Mouse (Mus musculus) adrenal gland, postnatal 14 days (tissue): ENCODE results near the gene Grk4. TPM values are rescaled to one million over a fixed set of nuclear protein-coding genes. Genes with fewer than 3 reads are reported as not detected.

Experiments
- DNase-seq: peaks from one replicate; pipeline ENCODE4 v3.0.0; 2021; ENCODE audit warnings: mixed read lengths
- long read RNA-seq, 2 experiments: library from polyadenylated mRNA; stranded (forward); transcript quantifications; one replicate each; pipeline ENCODE4 v2.0.0; 2021
- total RNA-seq: library from RNA; stranded (reverse); gene quantifications from 2 replicates; pipeline ENCODE4 v1.2.3, GENCODE M21; 2021

Grk4 gene
- total RNA-seq: 2.1 and 2.7 TPM in 2 replicates
- long read RNA-seq, experiment 1, partial matches to known transcripts: 0 of 2 reads
- long read RNA-seq, experiment 1, other reads (novel, unspliced or antisense): 0 of 2 reads
- long read RNA-seq, experiment 2, partial matches to known transcripts: 0 of 3 reads
- long read RNA-seq, experiment 2, other reads (novel, unspliced or antisense): 1 of 3 reads

DNA sequence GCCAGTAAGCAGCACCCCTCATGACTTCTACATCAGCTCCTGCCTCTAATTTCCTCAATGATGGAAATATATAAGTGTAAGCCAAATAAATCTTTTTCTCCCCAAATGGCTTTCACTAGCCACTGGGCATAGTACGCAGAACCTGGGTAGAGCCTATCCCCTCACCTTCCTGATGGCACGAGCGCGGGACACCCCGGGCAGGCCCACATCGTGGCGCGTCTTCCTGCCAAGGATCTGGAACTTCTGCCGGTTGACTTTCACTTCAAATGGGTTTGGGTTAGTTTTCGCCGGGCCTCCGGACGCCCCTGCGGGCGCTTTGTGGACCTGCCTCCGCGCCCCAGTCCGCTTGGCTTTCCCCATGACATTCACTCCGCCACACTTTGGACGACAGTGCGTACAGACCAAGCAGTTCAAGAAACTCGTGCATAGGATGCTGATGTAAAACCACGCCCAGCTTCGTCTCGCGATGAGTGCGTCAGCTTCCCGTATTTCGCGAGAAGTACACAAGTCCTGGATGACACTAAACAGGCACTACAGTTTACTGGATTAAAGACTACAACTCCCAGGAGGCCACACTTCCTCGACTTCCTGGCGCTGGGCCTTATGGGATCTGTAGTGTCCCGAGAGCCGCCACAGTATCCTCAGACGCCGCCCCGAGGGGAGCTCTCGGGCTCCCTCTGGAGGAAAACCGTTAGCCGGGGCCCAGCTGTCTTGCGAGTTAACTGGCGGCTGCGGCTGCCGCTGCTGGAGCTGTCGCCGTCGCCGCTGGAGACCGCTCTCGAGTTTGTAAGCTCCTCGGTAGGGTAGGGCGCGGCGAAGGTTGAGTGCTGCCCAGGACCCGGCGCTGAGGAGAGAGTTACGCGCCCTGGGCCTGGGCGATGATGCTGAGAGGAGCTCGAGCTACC, at the start of gene Grk4, which contains the start of gene Nop14:
Gene Grk4, plus strand, starts transcription at position 694 of the 905 bp plus-strand sequence.
Gene Nop14, minus strand, starts transcription at position 463 of the 905 bp plus-strand sequence.
- peak; percentile 99 for DNase-seq

DNA sequence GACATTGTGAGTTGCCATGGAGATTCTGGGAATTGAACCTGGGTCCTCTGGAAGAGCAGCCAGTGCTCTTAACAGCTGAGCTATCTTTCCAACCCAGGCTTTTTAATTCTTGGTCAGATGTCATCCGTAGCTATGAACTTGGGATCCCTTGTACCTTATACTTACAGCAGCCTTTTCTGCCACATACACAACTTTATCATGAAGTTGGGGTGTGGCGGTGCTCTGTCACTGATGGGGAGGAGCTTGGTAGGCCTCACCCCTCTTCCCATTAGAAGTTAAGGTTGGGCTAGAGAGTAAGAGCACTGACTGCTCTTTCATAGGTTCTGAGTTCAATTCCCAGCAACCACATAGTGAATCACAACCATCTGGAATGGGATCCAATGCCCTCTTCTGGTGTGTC, 27.2 kb upstream of the Grk4 start:
- no peak for DNase-seq

DNA sequence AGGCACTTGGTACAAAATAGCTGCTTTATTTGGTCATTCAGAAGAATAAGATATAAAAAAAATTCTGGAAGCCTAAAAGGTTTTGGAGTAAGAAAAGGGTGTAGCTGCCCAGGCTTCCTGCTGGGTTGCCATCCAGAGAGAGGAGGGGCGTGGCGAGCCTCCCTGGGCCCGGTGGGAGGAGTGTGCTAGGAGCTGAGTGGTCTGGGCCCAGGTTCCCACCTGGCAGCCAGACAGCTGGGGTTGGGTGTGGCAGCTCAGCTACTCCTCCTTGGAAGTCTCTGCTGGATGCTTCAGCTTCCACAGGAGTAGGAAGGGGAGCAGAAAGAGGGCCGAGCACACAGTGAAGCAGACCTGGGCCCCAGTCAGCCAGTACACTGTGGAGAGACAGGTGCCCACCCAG, 26.5 kb upstream of the Grk4 start:
- DNase-seq: no peak

DNA sequence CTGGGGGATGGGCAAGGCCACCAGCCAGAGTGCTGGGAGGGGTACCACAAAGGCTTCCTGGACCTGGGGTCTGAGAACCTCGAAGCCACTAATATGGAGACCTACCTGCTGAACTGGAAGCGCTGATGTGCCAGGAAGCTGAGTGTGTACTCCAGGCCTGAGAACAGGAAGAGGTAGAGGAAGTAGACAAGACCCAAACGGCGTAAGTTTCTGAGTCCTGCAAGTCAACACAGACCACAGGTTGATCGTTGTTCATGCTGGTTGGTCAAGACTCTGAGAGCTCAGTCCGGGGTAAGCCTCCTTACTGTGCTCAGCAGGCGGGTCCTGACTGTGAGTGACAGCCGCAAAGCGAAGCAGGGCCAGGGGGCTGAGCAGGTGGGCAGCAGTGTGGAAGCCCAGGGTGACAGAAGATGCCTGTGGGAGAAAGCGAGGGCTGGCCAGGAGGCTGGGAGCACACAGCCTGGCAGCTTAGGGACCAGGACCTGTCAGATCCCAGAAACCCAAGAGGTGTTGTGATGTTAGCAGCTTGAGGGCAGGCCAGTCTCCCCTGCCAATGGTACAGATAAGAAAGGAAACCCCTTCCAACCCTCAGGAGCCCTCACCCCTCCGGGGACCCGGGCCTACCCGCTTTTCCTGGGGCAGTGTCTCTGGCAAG, 25.3 kb upstream of the Grk4 start:
- no peak for DNase-seq

DNA sequence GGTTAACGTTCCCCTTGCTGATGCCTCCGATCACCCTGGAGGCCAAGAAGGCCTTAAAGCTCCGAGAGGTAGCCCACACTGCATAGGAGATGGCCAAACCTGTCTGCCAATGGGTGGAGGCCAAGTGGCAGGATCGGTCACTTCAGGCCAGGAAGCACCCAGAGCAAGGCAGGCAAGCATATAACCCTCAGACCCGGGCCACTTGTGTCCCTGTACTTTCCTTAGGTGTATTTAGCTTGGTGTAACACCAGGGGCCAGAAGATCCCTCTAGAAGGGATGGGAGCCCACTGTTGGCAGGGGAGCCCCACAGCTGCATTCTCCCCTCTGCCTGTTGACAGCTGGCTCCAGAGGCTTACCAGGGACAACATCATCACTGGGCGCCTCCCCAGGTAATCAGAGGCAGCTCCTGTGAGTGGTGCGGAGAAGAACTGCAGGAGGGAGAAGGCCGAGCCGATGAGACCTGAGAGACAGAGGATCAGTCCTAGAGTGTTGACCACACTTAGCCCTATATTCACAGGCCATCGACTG, 24.4 kb upstream of the Grk4 start:
- no peak for DNase-seq

DNA sequence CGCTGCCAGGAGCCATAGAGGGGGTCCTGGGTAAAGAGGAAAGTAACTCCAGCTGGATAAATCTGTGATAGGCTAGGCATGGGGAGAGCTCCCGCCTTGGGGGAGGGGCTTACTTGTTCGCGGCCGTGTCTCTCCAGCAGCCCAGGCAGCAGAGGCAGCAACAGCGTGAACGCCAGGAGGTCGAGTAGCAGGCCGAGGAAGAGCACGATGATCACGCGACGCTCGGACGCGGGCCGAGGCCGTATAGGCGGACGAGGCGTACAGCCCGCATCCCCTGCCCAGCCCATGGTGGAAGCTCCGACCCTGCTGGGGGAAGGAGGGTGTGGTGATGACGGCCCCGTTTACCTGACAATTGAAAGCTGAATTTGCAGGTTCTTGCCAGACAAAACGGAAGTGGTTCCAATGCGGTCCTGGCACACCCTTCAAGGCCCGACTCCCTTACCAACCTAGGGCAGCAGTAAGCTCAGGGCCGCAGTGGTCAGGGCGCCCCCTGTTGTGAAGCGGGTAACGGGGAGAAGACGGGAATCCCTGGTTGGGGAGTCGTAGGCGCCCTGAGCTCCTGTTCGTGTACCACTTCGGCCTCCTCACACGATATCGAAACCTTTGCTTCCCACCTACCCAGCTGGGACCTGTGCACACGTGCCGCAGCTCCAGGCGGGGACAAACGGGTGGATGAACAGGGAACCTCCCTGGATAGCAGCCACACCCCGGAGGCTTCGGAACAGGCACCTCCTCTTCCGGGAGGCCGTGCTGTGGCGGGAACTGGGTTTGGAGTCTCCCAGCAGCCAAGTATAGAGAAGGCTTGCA, 23.5 kb upstream of the Grk4 start, which contains the start of gene Mfsd10:
Gene Mfsd10, minus strand, starts transcription at position 732 of the 807 bp plus-strand sequence.
- peak; percentile 93 for DNase-seq

DNA sequence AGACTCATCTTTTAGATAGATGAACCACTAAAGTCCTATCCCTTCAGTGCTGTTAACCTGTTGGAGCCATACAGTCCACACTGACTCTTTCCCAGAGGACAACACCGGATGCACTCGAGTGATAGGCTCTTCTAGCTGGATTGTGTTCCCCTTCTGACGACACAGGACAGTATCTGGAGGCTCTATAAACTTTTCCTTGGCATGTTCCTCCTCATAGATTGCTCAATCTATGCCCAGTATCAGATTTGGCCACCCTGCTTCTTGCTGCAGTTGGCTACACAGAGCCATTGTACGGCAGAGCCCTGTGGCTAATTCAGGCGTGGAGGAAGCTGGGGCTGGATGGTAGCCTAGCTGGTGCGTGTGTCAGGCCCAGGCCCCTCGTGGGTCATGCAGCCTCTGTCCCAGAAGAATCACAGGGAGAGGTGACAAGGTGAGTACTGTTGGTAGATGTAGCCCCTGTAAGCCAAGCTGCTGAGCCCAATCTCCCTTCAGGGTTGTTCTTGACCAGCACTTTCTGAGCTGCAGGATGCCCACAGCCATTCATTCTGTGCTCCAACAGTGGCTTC, 22.5 kb upstream of the Grk4 start:
- DNase-seq: peak; percentile 24

DNA sequence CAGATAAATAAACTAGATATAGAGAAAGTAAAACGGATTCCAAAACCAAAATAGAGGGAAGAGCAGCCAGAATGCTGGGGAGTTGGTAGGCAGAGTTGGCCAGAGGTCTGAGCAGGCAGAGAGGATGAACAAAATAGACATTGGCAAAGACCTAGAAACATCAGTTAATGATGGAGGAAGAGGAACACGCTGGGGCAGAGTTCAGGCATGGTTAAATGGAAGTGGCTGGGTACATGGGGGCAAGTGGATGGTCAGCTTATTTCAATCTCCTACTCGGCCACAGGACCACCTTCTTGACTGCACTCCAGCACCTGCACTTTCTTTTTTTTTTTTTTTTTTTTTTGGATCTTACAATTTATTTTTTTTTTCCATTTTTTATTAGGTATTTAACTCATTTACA, 18.2 kb upstream of the Grk4 start:
- no peak for DNase-seq

DNA sequence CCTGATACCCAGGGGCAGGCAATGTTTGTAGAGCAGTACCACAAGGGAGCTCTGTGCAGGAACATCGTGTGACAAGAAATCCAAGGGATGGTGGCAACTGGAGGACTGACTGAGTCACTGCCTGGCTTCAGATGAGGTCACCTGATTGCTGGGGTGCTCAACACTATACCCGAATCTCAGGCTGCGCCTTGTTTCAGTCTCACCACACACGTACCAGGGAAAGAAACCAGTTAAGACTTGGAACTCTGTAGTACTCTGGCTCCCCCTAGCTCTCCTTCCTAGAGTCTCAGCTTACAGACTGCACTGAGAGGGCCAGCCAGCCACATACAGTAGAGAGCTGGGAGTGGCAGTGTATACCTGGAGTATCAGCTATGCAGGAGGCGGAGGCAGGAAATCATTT, 17.2 kb upstream of the Grk4 start:
- peak; percentile 50 for DNase-seq

DNA sequence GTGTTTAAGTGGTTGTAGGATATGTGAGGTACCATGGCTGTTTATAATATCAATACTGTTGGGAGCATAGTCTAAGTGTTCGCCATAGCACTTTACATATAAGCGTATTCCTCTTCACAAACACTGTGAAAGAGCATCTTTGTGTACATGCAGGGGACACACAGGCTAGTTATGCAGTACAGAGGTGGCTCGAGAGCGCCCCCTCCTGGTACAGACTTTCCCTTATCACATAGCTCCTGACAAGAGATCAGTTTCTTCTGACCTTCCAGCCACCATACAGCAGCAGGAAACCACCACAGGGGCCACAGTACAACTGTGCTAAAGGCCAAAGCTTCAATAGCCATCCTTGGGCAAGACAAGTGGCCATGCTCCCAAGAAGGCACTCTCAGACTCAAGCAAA, 12.6 kb upstream of the Grk4 start:
- peak; percentile 77 for DNase-seq

DNA sequence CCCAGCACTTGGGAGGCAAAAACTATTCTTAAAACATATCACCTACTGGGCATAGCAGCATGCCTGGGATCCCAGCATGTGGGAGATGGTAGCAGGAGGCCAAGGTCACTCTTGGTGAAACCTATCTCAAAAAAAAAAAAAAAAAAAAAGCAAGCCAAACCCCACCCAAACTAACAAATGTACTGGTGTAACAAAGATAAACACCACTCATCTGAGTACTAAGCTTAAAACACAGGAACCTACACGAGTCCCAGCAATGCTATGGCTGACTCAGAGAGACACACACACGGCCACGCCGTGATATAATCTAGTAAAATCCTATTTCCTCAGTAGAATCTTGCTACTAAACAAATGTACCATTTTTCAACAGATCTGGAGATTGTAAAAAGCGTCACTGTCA, 7.2 kb upstream of the Grk4 start:
- no peak for DNase-seq

DNA sequence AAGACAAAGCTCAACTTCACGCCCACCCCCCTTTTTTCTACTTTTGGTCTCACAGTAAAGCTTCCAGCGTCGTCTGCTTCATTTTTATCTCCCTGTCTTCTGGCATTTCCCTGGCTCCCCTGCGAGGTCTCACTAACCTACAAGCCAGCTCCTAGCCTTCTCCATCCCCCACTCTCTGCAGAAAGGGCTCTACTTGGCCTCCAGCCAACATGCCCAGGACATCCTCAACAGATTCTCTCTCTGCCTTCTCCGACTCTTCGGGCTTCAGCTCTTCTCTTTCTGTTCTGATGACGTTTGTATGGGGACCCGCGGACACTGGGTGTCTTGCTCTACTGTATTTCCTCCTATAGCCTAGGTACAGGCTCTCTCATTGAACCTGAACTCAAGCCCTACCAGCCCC, 5.3 kb upstream of the Grk4 start:
- DNase-seq: no peak

DNA sequence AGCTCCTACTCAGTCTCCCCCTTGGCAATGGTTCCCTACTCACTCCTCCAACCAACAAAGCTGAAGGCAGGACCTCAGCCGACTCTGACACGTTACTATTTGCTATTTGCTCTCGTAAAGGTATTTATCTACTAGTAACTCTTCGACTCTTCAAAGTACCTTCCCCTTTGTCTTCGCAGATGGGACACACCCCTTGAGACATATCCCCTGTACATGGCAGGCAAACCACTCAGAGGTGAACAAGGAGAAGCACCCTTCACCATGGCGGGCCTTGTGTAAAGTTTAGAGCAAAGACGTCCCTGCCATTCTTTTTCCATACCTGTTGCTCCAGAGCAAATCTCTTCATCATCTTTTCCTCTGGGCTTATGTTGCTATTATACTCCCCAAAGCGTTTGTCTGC, 2.6 kb upstream of the Grk4 start:
- DNase-seq: no peak

DNA sequence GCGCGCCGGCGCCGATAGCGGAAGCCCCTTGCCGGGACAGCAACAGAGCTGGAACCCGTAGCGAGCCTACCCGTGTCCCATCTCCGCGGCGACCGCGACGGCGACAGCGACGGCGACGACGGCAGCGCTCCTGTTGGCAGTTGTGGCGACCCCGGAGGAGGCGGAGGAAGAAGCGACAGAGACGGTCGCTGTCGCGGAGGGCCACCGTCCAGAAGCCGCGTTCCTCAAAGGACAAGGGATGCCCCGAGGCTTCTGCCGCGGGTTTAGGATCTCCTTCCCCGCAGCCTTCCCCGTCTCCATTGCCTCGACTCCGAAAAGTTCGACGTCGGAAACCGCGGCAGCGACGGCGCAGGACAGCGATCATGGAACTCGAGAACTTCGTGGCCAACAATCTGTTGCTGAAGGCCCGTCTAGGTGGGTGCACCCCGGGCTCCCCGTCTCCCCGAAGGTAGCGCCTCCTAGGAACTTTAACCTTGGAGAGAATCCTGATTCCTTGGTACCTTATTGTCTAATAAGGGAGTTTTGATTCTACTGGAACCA, 482 bp downstream of the Grk4 start:
- DNase-seq: no peak

DNA sequence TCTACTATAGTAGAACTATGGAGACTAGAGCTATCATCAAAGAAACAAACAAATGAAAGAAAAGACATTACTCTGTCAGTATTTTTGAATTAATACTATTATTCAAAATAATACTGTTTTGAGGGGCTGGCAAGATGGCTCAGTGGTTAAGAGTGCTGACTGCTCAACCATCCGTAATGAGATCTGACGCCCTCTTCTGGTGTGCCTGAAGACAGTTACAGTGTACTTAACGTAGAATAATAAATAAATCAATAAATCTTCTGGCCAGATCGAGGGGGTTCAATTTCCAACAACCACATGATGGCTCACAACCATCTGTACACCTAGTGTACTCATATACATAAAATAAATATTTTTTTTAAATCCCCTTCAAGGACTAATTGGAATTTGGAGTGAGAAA, 1.7 kb downstream of the Grk4 start:
- no peak for DNase-seq

DNA sequence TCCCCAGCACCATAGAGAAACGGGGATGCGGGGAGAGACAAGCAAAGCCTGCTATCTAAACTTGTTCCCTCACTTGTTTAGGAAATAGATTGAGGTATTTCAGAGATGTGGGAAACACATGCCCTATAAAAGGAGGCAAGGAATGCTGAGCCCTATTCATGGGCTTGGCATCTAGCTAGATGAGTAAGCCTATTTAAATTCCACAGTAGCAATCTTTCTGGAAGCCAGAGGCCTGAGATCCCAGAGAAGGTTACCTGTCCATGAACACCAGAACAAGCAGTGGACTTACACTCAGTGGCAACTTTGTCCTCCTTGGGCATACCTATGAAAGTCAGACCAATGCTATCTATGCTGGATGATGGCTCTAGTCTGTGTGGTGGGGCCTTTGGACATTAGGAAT, 3.1 kb downstream of the Grk4 start:
- DNase-seq: no peak

DNA sequence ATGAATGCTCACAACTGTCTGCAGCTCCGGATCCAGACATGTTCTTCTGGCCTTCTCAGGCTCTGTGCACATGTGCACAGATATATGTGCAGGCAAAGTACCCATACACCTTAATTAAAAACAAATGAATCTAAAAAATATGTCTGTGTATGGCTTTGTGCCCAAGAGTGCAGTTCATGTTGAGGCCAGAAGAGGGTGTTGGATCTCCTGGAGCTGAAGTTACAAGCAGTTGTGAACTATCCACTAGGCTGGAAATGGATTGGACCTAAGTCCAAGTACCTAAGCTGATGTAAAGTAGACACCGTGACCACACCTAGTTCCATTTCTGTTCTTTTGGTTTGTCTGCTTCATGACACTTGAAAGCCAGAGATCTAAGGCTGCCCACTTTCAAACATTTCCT, 9.3 kb downstream of the Grk4 start:
- no peak for DNase-seq

DNA sequence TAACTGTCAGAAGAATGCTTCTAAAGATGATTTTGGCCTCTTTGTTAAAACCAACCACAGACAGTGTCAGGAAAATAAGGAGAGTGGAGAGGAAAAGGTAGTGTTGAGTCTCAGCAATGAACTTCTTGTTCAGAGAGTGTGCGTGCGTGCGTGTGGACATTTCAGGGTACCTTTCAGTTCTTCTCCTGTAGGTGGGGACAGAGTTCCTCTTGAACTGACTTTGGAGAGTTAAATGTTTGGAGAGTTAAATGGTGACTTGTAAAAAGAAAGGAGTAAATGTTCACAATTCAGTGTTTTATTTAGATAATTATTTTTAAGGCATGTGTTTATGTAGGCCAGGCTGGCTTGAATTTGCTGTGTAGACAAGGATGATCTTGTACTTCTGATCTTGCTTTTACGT, 10.1 kb downstream of the Grk4 start:
- DNase-seq: no peak

DNA sequence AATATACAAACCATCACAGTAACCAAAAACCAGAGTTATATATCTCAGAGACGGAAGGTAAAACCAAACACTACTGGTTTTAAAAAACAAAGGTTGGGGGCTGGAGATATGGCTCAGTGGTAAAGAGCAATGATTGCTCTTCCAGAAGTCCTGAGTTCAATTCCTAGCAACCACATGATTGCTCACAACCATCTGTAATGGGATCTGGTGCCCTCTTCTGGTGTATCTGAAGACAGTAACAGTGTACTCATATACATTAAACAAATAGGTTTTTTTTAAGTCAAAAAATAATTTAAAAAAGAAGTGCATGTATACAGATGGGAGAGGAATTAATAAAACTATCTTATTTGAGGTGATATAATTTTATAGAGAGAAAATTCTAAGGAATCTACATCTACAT, 29.7 kb downstream of the Grk4 start:
- DNase-seq: no peak

DNA sequence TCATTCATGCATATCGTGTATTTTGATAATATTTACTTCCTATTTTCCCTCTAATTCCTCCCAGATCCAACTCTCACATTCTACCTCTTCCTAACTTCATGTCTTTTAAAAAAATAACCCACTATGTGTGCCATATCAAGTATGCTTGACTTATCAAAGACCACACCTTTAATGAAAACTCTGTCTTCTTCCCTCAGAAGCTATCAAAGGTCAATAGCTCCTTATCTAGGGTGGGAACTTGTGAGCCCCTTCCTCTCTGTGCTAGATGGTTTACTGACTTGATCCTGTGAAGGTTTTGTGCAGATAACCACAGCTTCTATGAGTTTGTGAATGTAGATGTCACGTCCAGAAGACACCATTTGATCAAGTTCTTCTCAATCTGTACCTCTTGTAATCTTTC, 32.6 kb downstream of the Grk4 start:
- no peak for DNase-seq

DNA sequence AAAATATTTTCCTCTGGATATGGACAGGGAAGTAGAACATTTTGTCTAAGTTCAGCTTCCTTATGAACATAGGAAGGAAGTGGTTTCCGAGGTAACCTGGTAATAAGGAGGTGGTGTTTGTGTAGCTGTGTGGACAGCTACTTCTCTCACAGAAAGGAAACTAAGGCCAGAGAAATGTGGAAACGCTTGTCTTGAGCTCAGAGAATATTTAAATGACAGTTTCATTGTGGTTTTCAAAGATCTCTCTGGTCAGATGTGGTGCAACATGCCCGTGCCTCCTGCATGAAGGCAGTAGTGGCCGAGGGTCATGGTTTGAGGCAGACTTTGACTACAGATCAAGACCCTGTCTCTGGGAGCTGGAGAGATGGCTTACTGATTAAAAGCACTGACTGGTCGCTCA, 35.3 kb downstream of the Grk4 start:
- no peak for DNase-seq

DNA sequence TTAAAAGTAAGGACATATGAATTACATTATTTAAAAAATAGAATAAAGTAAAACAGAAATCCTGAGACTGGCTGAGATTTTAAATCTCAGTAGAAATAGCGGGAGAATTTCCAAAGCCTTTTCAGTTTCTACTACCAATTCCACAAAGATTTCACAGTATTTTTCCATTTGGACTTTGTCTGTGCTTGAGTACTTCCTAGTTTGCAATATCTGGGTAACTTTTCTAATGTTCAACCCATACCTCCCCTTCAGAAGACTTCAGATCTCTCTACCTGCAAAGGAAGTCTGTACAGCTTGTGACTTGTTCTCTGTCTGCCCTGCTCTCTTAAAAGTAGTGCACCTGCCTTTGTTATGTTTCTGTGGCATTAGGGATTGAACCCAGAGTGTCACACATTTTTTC, 48.3 kb downstream of the Grk4 start:
- no peak for DNase-seq
